Mouse (Mus musculus): ENCODE results near the gene Tada2a. TPM values are rescaled to one million over a fixed set of nuclear protein-coding genes. Genes with fewer than 3 reads are reported as not detected.
A peak's percentile ranks its signal among the peaks of the same experiment; 100 is the strongest.

Tada2a gene
- total RNA-seq, 2 experiments from 2014 or later, result 34.0 to 35.5 TPM

- TF ChIP-seq CTCF (IDR thresholded peaks at IDR 0.05), result no peak
- intact Hi-C loops (cut with DNase I), result no loop called here
- H3K4me3 ChIP-seq, result no peak overlapping the region
- DNase-seq (ENCODE audit: extremely low spot score in 1 of 2, low spot score in 2 of 2), result no peak
- H3K27ac ChIP-seq, result no peak overlapping the region
Measured at GRCm38 (mm10) chr11:84145201-84145798, 15.9 kb upstream of the Tada2a start.

- peak; percentile 68 for TF ChIP-seq CTCF (IDR thresholded peaks at IDR 0.05)
- intact Hi-C loops (cut with DNase I), result no loop called here
- peak; percentile 27 to 55 for DNase-seq (ENCODE audit: extremely low spot score in 1 of 2, low spot score in 2 of 2)
- Histone ChIP-seq H3K27ac (no peak overlapping the region), H3K4me3 (no peak overlapping the region)
Measured at GRCm38 (mm10) chr11:84141752-84142151, 12.4 kb upstream of the Tada2a start.

GRCm38 (mm10) chr11:84136453-84136852 is 7.1 kb upstream of the Tada2a start:
- DNase-seq (ENCODE audit: extremely low spot score in 1 of 2, low spot score in 2 of 2), result no peak
- intact Hi-C loops (cut with DNase I), result no loop called here
- no peak overlapping the region for H3K4me3 ChIP-seq
- TF ChIP-seq CTCF (IDR thresholded peaks at IDR 0.05), result no peak
- no peak overlapping the region for H3K27ac ChIP-seq

- intact Hi-C loops (cut with DNase I), result loop anchor here (5.0 kb wide), 1 partner anchor 33 kb away; the partner anchor contains the start of gene Gm11437
- no peak for DNase-seq (ENCODE audit: extremely low spot score in 1 of 2, low spot score in 2 of 2)
- TF ChIP-seq CTCF (IDR thresholded peaks at IDR 0.05), result peak; percentile 21
- Histone ChIP-seq H3K4me3 (no peak overlapping the region), H3K27ac (no peak overlapping the region)
Measured at GRCm38 (mm10) chr11:84134331-84134860, 5.0 kb upstream of the Tada2a start.

- H3K27ac ChIP-seq, result peak overlapping the region; percentile 70
- no peak for TF ChIP-seq CTCF (IDR thresholded peaks at IDR 0.05)
- peak overlapping the region; percentile 77 for H3K4me3 ChIP-seq
- no peak for DNase-seq (ENCODE audit: extremely low spot score in 1 of 2, low spot score in 2 of 2)
- intact Hi-C loops (cut with DNase I), result loop anchor here (2.0 to 5.0 kb wide), 3 partner anchors 38 to 132 kb away; partner anchors contain the start of gene Gm11437
Measured at GRCm38 (mm10) chr11:84129799-84130185, 392 bp upstream of the Tada2a start.

GRCm38 (mm10) chr11:84127977-84128376 is 1.4 kb downstream of the Tada2a start:
- H3K27ac ChIP-seq, result no peak overlapping the region
- TF ChIP-seq CTCF (IDR thresholded peaks at IDR 0.05), result peak; percentile 14
- no peak for DNase-seq (ENCODE audit: extremely low spot score in 1 of 2, low spot score in 2 of 2)
- no peak overlapping the region for H3K4me3 ChIP-seq
- intact Hi-C loops (cut with DNase I), result loop anchor here (2.0 to 5.0 kb wide), 2 partner anchors 61 to 131 kb away; no protein-coding TSS in a partner anchor

- no peak for DNase-seq (ENCODE audit: extremely low spot score in 1 of 2, low spot score in 2 of 2)
- intact Hi-C loops (cut with DNase I), result no loop called here
- Histone ChIP-seq H3K4me3 (no peak overlapping the region), H3K27ac (no peak overlapping the region; the same call in 1 of the 2 replicates)
- TF ChIP-seq CTCF (IDR thresholded peaks at IDR 0.05), result no peak
Measured at GRCm38 (mm10) chr11:84121051-84121956, 8.1 kb downstream of the Tada2a start.

- H3K27ac ChIP-seq, result no peak overlapping the region
- intact Hi-C loops (cut with DNase I), result no loop called here
- no peak for TF ChIP-seq CTCF (IDR thresholded peaks at IDR 0.05)
- DNase-seq (ENCODE audit: extremely low spot score in 1 of 2, low spot score in 2 of 2), result no peak
- H3K4me3 ChIP-seq, result no peak overlapping the region
Measured at GRCm38 (mm10) chr11:84117431-84117830, 12.0 kb downstream of the Tada2a start.

- no peak overlapping the region for H3K27ac ChIP-seq
- TF ChIP-seq CTCF (IDR thresholded peaks at IDR 0.05), result peak; percentile 58
- no peak overlapping the region for H3K4me3 ChIP-seq
- DNase-seq (ENCODE audit: extremely low spot score in 1 of 2, low spot score in 2 of 2), result no peak
- intact Hi-C loops (cut with DNase I), result no loop called here
Measured at GRCm38 (mm10) chr11:84116221-84116620, 13.2 kb downstream of the Tada2a start.

- intact Hi-C loops (cut with DNase I), result no loop called here
- DNase-seq (ENCODE audit: extremely low spot score in 1 of 2, low spot score in 2 of 2), result no peak
- no peak for TF ChIP-seq CTCF (IDR thresholded peaks at IDR 0.05)
- H3K4me3 ChIP-seq, result no peak overlapping the region
- H3K27ac ChIP-seq, result no peak overlapping the region
Measured at GRCm38 (mm10) chr11:84115646-84116045, 13.8 kb downstream of the Tada2a start.

- H3K4me3 ChIP-seq, result no peak overlapping the region
- intact Hi-C loops (cut with DNase I), result no loop called here
- TF ChIP-seq CTCF (IDR thresholded peaks at IDR 0.05), result no peak
- no peak for DNase-seq (ENCODE audit: extremely low spot score in 1 of 2, low spot score in 2 of 2)
- H3K27ac ChIP-seq, result peak overlapping the region; percentile 45; the same call in 1 of the 2 replicates
Measured at GRCm38 (mm10) chr11:84113623-84114022, 15.8 kb downstream of the Tada2a start.

- Histone ChIP-seq H3K4me3 (no peak overlapping the region), H3K27ac (no peak overlapping the region)
- TF ChIP-seq CTCF (IDR thresholded peaks at IDR 0.05), result no peak
- intact Hi-C loops (cut with DNase I), result no loop called here
- DNase-seq (ENCODE audit: extremely low spot score in 1 of 2, low spot score in 2 of 2), result no peak
Measured at GRCm38 (mm10) chr11:84107137-84107536, 22.3 kb downstream of the Tada2a start.
